Mouse (Mus musculus): Measurements from ENCODE around the gene Nrde2. TPM values are rescaled to one million over a fixed set of nuclear protein-coding genes. Genes with fewer than 3 reads are reported as not detected.

The Nrde2 gene
- total RNA-seq, 2 experiments from 2014 or later, result 8.9 to 14.8 TPM

Other genes with a start within 250 kb of the Nrde2 start
- 1 to 10 TPM; 1.2 TPM for gene Kcnk13, start 195.2 kb downstream of the Nrde2 start, total RNA-seq (2021)
- gene Psmc1, start 49.5 kb downstream of the Nrde2 start, total RNA-seq (2021), result 100 to 1,000 TPM; 185 to 265 TPM
- 100 to 1,000 TPM; 397 to 428 TPM for gene Calm1, start 39.8 kb upstream of the Nrde2 start, total RNA-seq (2021)